23 mouse cellular contexts compared by ENCODE assay signal in the genomic region with DNA sequence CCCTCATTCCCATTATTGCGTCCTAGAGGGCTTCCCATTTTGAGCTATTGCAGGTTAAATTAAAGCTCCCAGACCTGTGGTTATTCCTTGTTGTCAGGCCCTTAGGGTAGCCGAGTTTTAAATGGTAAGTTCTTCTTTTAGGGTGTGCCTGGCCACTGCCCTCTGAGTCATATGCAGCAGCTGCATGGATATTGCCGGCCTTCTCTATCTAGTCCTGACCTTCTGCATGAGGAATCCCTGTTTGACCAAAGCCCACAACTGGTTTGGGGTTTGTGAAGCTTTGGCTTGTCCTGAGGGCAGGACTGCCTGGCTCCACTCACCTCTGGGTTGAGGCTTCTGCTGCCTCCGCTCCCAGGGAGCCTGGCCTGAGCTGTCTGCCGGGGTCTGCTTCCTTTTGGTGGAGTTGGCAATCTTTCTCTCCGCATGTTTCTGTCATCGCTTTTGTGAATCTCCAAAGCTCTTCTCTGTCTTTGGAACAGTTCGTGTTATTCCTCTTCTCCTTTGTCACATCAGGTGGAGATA. TPM values are rescaled to one million over a fixed set of nuclear protein-coding genes. Genes with fewer than 3 reads are reported as not detected.
DNase-seq lines count a peak whose midpoint lies in the region; ATAC-seq and TF ChIP-seq lines count a peak whose summit lies in the region.
"Had no signal": no experiment of that assay in that cellular context is flagged by ENCODE, and none has a peak within 500 bp of the region (broad histone marks: within the 10 kb centered on the region; RNA-seq: fewer than 3 reads in every experiment).

No protein-coding gene starts in this region.

- no peak for TF ChIP-seq CTCF in intestine, postnatal 0 days (IDR thresholded peaks at IDR 0.05; ENCODE audit: low read depth)
- no peak for TF ChIP-seq CTCF in kidney, adult 2 months (conservative IDR thresholded peaks at IDR 0.05; ENCODE audit: insufficient read depth, insufficient read length, low read depth, low read length)

- no peak for ATAC-seq in intestine, postnatal 0 days
- no peak for ATAC-seq in stomach, embryonic 16.5 days (ENCODE audit: insufficient read depth, low FRiP score)
- ATAC-seq: forebrain, embryonic 14.5 days; midbrain, embryonic 15.5 days had no signal

- H3K36me3 ChIP-seq in intestine, postnatal 0 days (ENCODE audit: control insufficient read depth, insufficient read depth): 0 out of 2 replicates have a peak, but pooled peaks cover 5% of the 10 kb centered on the region
- peaks cover 5% of the 10 kb centered on the region; the same call in 1 of the 2 replicates for H3K36me3 ChIP-seq in stomach, embryonic 16.5 days (ENCODE audit: control insufficient read depth, insufficient read depth, low read length)
- no peaks in the 10 kb centered on the region for H3K36me3 ChIP-seq in kidney, adult 2 months (ENCODE audit: control insufficient read depth, insufficient read depth, low read length)
- H3K36me3 ChIP-seq: hindbrain, embryonic 15.5 days; limb, embryonic 15.5 days; midbrain, embryonic 15.5 days had no signal

- no peak overlapping the region for H3K9ac ChIP-seq in intestine, postnatal 0 days (ENCODE audit: low read depth, low read length)
- H3K9ac ChIP-seq in stomach, embryonic 16.5 days (ENCODE audit: low read length): no peak overlapping the region
- H3K9ac ChIP-seq: hindbrain, embryonic 15.5 days; limb, embryonic 15.5 days; midbrain, embryonic 15.5 days had no signal

- H3K4me2 ChIP-seq in intestine, postnatal 0 days (replicated peaks; ENCODE audit: low read depth): peak overlapping the region; percentile 4; the same call in 1 of the 2 replicates
- 0 out of 2 replicates have a peak overlapping the region, but pooled peaks have one; percentile 17 for H3K4me2 ChIP-seq in stomach, embryonic 16.5 days (ENCODE audit: low read depth, low read length)
- H3K4me2 ChIP-seq: hindbrain, embryonic 15.5 days; limb, embryonic 15.5 days; midbrain, embryonic 15.5 days had no signal

- 63% methylated on average over 8 of the region's 8 CpGs for WGBS in intestine, postnatal 0 days
- WGBS in stomach, embryonic 16.5 days: 69% methylated on average over 8 of the region's 8 CpGs
- WGBS in kidney, adult 2 months: 75% methylated on average over 8 of the region's 8 CpGs

- H3K4me1 ChIP-seq in intestine, postnatal 0 days (replicated peaks; ENCODE audit: control insufficient read depth, insufficient read depth, low read length): no peaks in the 10 kb centered on the region; the same call in 1 of the 2 replicates
- H3K4me1 ChIP-seq in stomach, embryonic 16.5 days (ENCODE audit: control insufficient read depth, insufficient read depth, low read length): peaks cover 12% of the 10 kb centered on the region; the same call in 1 of the 2 replicates
- no peaks in the 10 kb centered on the region for H3K4me1 ChIP-seq in kidney, adult 2 months (ENCODE audit: control insufficient read depth, insufficient read depth, low read length)
- H3K4me1 ChIP-seq: hindbrain, embryonic 15.5 days; limb, embryonic 15.5 days; midbrain, embryonic 15.5 days had no signal

- no peak for TF ChIP-seq POLR2A in kidney, adult 2 months (IDR thresholded peaks at IDR 0.05; ENCODE audit: low read depth, low read length)

- no peak overlapping the region for H3K27ac ChIP-seq in intestine, postnatal 0 days (ENCODE audit: low read depth, low read length)
- H3K27ac ChIP-seq in stomach, embryonic 16.5 days (ENCODE audit: low read length): peak overlapping the region; percentile 57
- no peak overlapping the region for H3K27ac ChIP-seq in kidney, adult 2 months (ENCODE audit: insufficient read depth, low read depth, low read length)
- H3K27ac ChIP-seq: hindbrain, embryonic 15.5 days; limb, embryonic 15.5 days; midbrain, embryonic 15.5 days had no signal

- no peak overlapping the region for H3K4me3 ChIP-seq in intestine, postnatal 0 days (ENCODE audit: low read depth, low read length)
- H3K4me3 ChIP-seq in stomach, embryonic 16.5 days (replicated peaks; ENCODE audit: low read length): no peak overlapping the region
- no peak overlapping the region for H3K4me3 ChIP-seq in kidney, adult 2 months (ENCODE audit: insufficient read depth, low read depth, low read length)
- H3K4me3 ChIP-seq: erythroblast, embryonic 14.5 days; hindbrain, embryonic 15.5 days; limb, embryonic 15.5 days; megakaryocyte, embryonic 14.5 days; midbrain, embryonic 15.5 days had no signal

- no peaks in the 10 kb centered on the region for H3K27me3 ChIP-seq in intestine, postnatal 0 days (replicated peaks; ENCODE audit: control insufficient read depth, insufficient read depth, low read length)
- H3K27me3 ChIP-seq in stomach, embryonic 16.5 days (ENCODE audit: control insufficient read depth, insufficient read depth, low read length): no peaks in the 10 kb centered on the region
- H3K27me3 ChIP-seq in kidney, adult 2 months (replicated peaks; ENCODE audit: control insufficient read depth, insufficient read depth, low read length): no peaks in the 10 kb centered on the region
- H3K27me3 ChIP-seq: hindbrain, embryonic 15.5 days; limb, embryonic 15.5 days; megakaryocyte, embryonic 14.5 days; midbrain, embryonic 15.5 days had no signal

- H3K9me3 ChIP-seq in intestine, postnatal 0 days (ENCODE audit: control insufficient read depth): no peaks in the 10 kb centered on the region
- no peaks in the 10 kb centered on the region for H3K9me3 ChIP-seq in stomach, embryonic 16.5 days (replicated peaks; ENCODE audit: control insufficient read depth, low read length)
- H3K9me3 ChIP-seq: hindbrain, embryonic 15.5 days; limb, embryonic 15.5 days; megakaryocyte, embryonic 14.5 days; midbrain, embryonic 15.5 days had no signal

- peak; percentile 15 for DNase-seq in adrenal gland, adult 8-10 months
- DNase-seq in adrenal gland, postnatal 25 days: no peak
- peak; percentile 13 for DNase-seq in urinary bladder, postnatal 14 days (ENCODE audit: low spot score)
- DNase-seq in urinary bladder, adult 2 months (ENCODE audit: low spot score): no peak
- no peak for DNase-seq in spleen, adult 18-20 months
- no peak for DNase-seq in kidney, adult 2 months
- DNase-seq: B cell, adult 2 months; cerebellum, adult 11-12 months; cerebellum, postnatal 25 days; heart, postnatal 4 days; kidney, adult 11 months; kidney, postnatal 10 days; lung, postnatal 10 days; right cerebral cortex, postnatal 14 days; thymus, postnatal 14 days had no signal

RNA-seq across cellular contexts. Expression of gene Pde5a, which starts 34.6 kb away (rescaled TPM):
- total RNA-seq in adrenal gland, adult 8-10 months (2022): 10 to 100 TPM; 32.8 to 65.1 (median 51.7) TPM
- 30.3 and 49.4 TPM in 2 replicates for total RNA-seq in adrenal gland, postnatal 25 days (2021)
- 115 and 175 TPM in 2 replicates for polyA plus RNA-seq in urinary bladder, adult 2 months (2012; rRNA removed)
- polyA plus RNA-seq in intestine, postnatal 0 days (2015; fragmentation: Nextera tagmentation; extraction: Ambion mirVana): 9.0 and 9.1 TPM in 2 replicates
- 16.3 and 17.0 TPM in 2 replicates for polyA plus RNA-seq in stomach, embryonic 16.5 days (2015; fragmentation: Nextera tagmentation; extraction: Ambion mirVana)
- 1.3 and 1.4 TPM in 2 replicates for polyA plus RNA-seq in kidney, adult 2 months (2012; rRNA removed)
- polyA plus RNA-seq: erythroblast, embryonic 14.5 days had no signal

Comparison
In these comparisons a context has a peak if more than half of its experiments do, and no peak if none do; other contexts are left out.
1. DNase-seq: peak in adrenal gland, adult 8-10 months (single experiment) and urinary bladder, postnatal 14 days (single experiment); none in adrenal gland, postnatal 25 days (single experiment), urinary bladder, adult 2 months (single experiment), spleen, adult 18-20 months (0 of 2) and kidney, adult 2 months (single experiment).